Mouse (Mus musculus): Measurements from ENCODE around the gene Kctd7.
A peak's percentile ranks its signal among the peaks of the same experiment; 100 is the strongest.

Gene Kctd7

GRCm38 (mm10) chr5:130144334-130145312, at the start of gene Kctd7:
Gene Kctd7, plus strand, starts transcription at chr5:130144861.
- peak; percentile 98 for DNase-seq

DNA sequence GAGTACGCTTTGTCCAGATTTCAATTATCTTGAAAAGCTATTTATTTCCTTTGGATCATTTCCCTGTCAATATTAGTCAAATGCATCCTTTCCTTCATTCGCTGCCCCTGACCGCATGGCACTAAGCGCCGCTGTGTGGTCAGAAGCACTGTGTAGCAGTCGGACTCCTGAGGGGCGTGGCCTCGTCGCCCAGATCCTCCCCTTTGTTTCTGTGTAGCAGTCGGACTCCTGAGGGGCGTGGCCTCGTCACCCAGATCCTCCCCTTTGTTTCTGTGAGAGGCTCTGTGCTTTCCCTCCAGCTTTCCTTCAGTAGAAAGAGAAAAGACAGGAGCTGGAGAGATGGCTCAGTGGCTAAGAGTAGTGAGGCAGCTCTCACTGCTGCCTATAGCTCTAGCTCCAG, 47.9 kb upstream of the Kctd7 start:
- no peak for DNase-seq

- no peak for DNase-seq
Observed at GRCm38 (mm10) chr5:130097837-130098236, 46.8 kb upstream of the Kctd7 start.

DNA sequence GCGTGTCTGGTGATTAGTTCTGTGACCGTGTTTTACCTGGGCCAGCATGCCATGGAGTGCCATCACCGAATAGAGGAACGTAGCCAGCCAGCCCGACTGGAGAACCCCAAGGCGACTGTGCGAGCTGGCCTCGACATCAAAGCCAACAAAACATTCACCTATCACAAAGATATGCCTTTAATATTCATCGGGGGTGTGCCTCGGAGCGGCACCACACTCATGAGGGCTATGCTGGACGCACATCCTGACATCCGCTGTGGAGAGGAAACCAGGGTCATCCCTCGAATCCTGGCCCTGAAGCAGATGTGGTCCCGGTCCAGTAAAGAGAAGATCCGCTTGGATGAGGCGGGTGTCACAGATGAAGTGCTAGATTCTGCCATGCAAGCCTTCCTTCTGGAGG, 42.9 kb upstream of the Kctd7 start:
- no peak for DNase-seq

GRCm38 (mm10) chr5:130109348-130109747, 35.3 kb upstream of the Kctd7 start:
- no peak for DNase-seq

GRCm38 (mm10) chr5:130110632-130111464, 33.8 kb upstream of the Kctd7 start:
- DNase-seq: peak; percentile 8

- DNase-seq: no peak
Observed at GRCm38 (mm10) chr5:130112653-130113052, 32.0 kb upstream of the Kctd7 start.

- DNase-seq: no peak
Observed at GRCm38 (mm10) chr5:130116116-130116515, 28.5 kb upstream of the Kctd7 start.

GRCm38 (mm10) chr5:130116857-130117256, 27.8 kb upstream of the Kctd7 start:
- DNase-seq: no peak

GRCm38 (mm10) chr5:130117932-130118331, 26.7 kb upstream of the Kctd7 start:
- no peak for DNase-seq

DNA sequence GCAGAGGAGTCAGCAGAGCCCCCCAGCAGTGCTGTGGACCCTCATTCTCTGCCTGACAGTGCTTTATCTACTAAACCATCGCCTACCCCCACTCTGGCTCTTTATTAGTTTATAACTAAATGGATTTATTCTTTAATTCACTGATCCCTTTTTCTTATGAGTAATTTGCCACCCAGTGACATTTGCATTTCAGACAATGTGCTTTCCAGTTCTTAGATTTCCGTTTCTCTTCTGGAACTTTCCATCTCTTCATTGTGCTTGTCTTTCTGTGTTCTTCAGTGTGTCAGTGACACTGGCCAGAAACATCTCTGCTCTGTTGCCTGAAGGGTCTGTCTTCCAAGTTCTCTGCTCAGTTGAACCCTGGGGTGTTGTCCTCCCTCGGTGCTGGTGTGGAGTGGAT, 25.4 kb upstream of the Kctd7 start:
- DNase-seq: no peak

- no peak for DNase-seq
Observed at GRCm38 (mm10) chr5:130120070-130120736, 24.5 kb upstream of the Kctd7 start.

- DNase-seq: peak; percentile 15
Observed at GRCm38 (mm10) chr5:130120904-130121303, 23.8 kb upstream of the Kctd7 start.

- no peak for DNase-seq
Observed at GRCm38 (mm10) chr5:130122355-130122754, 22.3 kb upstream of the Kctd7 start.

DNA sequence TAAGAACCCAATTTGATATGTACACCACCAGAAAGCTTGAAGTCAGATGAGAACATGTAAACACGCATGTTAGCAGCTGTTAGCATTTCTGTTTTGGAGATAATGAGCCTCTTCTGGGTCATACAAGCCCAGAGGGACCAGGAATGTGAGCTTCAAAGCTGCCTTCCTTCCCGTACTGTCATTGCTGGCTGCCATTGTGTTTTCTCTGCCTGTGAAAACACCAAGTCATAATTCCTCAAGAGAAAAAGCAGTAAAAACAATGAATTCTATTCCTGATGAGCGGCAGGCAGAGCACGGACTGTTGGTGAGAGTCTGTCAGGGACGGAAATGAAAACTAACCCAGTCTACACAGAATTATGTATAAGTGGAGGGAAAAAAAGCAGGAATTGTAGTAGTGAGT, 20.4 kb upstream of the Kctd7 start:
- no peak for DNase-seq

DNA sequence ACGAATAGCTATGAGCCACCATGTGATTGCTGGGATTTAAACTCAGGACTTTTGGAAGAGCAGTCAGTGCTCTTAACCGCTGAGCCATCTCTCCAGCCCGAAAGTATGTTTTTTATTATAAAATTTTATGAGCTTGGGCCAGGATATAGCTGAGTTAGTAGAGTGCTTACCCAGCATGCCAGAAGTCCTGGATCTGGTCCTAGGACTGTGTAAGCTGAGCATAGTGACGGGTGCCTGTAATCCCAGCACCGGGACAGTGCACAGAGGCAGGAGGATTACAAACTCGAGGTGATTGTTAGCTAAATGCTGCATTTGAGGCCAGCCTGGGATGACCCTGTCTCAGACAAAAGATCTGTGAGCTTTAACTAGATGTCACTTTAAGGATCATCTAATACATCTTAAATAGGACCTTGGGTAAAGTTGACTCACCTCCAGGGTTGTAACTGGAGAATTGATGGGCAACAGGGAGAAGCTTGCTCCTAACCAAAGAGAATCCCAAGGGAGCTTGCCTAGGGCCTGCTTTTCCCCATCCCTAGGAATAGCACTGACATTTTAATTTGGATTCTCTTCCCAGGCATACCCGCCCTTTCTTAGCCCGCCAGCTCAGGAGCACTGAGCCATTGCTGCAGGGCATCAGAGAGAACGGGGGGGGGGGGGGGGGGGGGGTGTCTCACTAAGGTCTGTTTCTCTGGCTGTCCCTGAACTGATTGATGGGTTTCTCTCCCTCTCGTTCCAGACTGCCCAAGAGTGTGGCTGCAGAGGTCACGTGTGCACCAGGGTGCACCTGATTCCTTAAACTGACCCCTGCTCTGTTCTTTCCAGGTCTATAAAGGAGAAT, 15.8 kb upstream of the Kctd7 start:
- DNase-seq: no peak

GRCm38 (mm10) chr5:130129524-130129793, 15.2 kb upstream of the Kctd7 start:
- DNase-seq: no peak

DNA sequence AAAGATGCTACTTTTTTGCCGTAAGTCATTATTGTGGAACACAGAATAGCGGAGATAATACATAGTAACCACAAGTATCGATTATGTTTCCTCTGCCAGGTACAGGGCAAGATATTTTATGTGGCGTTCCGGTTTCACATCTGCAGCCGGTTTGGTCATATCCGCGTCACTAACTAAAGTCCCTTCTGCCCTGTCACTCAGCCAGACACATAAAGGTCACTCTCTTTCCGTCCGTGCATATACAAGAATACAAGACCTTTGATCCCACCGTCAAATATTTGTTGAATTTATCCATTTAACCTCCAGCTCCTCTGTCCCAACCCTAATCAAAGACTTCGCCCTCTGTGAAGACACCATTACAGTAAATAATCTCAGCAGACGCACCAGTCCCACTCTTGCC, 8.1 kb upstream of the Kctd7 start:
- no peak for DNase-seq

DNA sequence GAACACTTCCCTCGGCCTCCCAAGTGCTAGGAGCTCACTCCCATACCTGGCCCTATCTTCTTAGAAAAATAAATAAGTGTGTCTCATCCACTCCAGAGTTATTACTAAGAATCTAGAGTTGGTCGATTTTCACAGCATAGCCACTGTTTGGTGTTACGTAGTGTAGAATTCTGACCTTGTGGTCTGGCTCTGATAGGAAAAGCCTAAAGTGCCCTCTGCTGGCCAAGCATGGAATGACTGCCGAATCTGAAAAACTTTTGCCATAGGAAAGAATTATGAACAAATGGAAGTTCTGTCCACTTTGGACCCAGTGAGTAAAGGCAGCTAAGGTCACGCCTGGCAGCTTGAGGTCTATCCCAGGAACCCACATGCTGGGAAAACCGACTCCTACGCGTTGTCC, 5.3 kb upstream of the Kctd7 start:
- DNase-seq: peak; percentile 89

DNA sequence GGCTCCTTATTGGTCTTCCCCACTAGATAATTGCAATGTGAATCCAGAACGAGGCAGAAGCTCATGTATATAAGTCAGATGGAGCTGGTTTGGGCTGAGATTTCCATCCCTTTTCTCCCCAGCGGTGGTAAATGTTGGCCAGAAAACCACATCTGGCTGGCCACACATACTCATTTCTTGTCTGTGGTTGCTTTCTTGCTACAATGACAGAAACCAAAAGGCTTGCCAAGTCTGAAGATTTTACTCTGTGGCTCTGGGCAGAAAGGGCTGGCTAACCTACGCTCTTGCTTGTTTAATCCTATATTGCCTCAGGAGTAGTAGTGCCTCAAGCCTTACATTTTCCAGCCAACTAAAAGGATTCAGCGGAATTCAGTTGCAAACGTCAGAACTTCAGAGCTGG, 3.5 kb upstream of the Kctd7 start:
- DNase-seq: no peak

DNA sequence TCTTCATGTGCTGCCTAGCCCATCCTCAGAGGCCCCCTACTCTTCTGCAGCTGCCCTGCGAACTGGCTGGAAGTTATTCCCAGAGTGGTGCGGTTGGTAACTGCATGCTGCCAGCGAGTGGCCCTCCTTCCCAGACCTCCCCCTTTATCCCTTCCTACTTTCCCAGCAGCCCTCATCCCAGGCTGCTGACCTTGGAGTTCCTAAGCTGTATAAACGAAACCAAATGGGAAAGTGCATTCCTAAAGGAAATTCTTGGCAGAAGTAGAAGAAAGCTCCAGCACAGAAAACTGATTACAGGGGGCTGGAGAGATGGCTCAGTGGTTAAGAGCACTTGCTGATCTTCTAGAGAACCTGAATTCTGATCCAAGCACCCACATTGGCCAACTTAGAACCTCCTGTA, 2.6 kb upstream of the Kctd7 start:
- DNase-seq: no peak

DNA sequence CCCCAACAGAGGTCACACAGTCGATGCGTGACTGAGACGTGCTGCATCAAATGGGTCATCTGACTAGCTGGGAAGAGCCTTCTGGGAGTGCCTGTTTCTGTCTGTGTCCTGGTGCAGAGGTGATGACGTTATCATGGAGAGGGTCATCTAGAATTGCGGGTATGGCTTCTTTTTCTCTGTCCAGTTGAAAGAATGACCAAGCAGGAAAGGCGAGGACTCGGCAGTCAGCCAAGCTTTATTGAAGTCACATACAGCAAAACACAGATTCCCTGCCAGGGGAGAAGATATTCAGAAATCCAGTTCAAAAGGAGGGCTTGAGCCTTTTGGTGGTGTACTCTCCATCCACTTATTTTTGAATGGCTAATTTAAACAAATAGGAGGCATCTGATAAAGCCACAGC, 1.6 kb upstream of the Kctd7 start:
- DNase-seq: no peak

DNA sequence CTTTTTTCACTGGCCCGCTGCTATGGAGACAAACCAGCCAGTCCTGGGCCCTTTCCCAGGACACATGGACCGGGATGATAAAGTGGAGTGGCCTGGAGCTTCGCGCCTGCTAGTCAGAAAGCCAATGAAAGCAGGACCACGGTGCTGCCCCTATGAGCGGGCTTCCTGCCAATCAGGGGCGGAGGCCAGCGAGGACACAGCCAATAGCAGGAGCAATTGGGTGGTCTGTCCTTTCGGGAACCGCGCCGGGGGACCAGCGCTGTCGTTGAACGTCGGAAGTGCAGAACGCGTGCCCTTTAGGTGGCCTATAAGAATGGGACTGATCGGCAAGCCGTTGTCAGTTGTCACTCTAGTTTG, 706 bp upstream of the Kctd7 start:
- DNase-seq: peak; percentile 69
